Mouse (Mus musculus): ENCODE results near the gene Thrap3. TPM values are rescaled to one million over a fixed set of nuclear protein-coding genes. Genes with fewer than 3 reads are reported as not detected.

The Thrap3 gene
- polyA plus RNA-seq, 1 experiment from 2014 or later: 107 TPM

- no peaks in the 10 kb centered on the region for H3K4me1 ChIP-seq (ENCODE audit: control insufficient read depth, insufficient read depth, low read depth, low read length)
- no peaks in the 10 kb centered on the region for H3K9me3 ChIP-seq (ENCODE audit: control insufficient read depth, low read length)
- 56% methylated on average over 5 of the region's 5 CpGs for WGBS
- H3K4me3 ChIP-seq (ENCODE audit: low read length): no peak overlapping the region
- H3K4me2 ChIP-seq (ENCODE audit: low read length): no peak overlapping the region
- 0 out of 2 replicates have a peak, but pooled peaks have one; percentile 27 for ATAC-seq
- H3K27me3 ChIP-seq (replicated peaks; ENCODE audit: control insufficient read depth, insufficient read depth, low read length): no peaks in the 10 kb centered on the region
- no peak overlapping the region for H3K9ac ChIP-seq (ENCODE audit: low read depth, low read length)
- no peak overlapping the region for H3K27ac ChIP-seq (ENCODE audit: low read depth, low read length)
- H3K36me3 ChIP-seq (ENCODE audit: control insufficient read depth, insufficient read depth, low read length): peaks cover 56% of the 10 kb centered on the region
Measured at GRCm38 (mm10) chr4:126237721-126238242, 35.2 kb upstream of the Thrap3 start.

- Histone ChIP-seq H3K4me3 (ENCODE audit: low read length) (no peak overlapping the region), H3K9me3 (ENCODE audit: control insufficient read depth, low read length) (no peaks in the 10 kb centered on the region), H3K36me3 (ENCODE audit: control insufficient read depth, insufficient read depth, low read length) (peaks cover 62% of the 10 kb centered on the region), H3K4me1 (ENCODE audit: control insufficient read depth, insufficient read depth, low read depth, low read length) (no peaks in the 10 kb centered on the region), H3K27ac (ENCODE audit: low read depth, low read length) (no peak overlapping the region), H3K9ac (ENCODE audit: low read depth, low read length) (no peak overlapping the region), H3K4me2 (ENCODE audit: low read length) (no peak overlapping the region), H3K27me3 (replicated peaks; ENCODE audit: control insufficient read depth, insufficient read depth, low read length) (no peaks in the 10 kb centered on the region)
- ATAC-seq: no peak
- WGBS: 51% methylated on average over 59 of the region's 63 CpGs
Measured at GRCm38 (mm10) chr4:126236467-126237280, 34.1 kb upstream of the Thrap3 start.

GRCm38 (mm10) chr4:126235191-126235590, 32.6 kb upstream of the Thrap3 start:
- Histone ChIP-seq H3K36me3 (ENCODE audit: control insufficient read depth, insufficient read depth, low read length) (peaks cover 57% of the 10 kb centered on the region), H3K27ac (ENCODE audit: low read depth, low read length) (no peak overlapping the region), H3K9ac (ENCODE audit: low read depth, low read length) (no peak overlapping the region), H3K4me3 (ENCODE audit: low read length) (no peak overlapping the region), H3K9me3 (ENCODE audit: control insufficient read depth, low read length) (no peaks in the 10 kb centered on the region), H3K27me3 (replicated peaks; ENCODE audit: control insufficient read depth, insufficient read depth, low read length) (no peaks in the 10 kb centered on the region), H3K4me2 (ENCODE audit: low read length) (no peak overlapping the region), H3K4me1 (ENCODE audit: control insufficient read depth, insufficient read depth, low read depth, low read length) (no peaks in the 10 kb centered on the region)
- WGBS: 94% methylated on average over 10 of the region's 10 CpGs
- no peak for ATAC-seq

GRCm38 (mm10) chr4:126234496-126235175, 32.1 kb upstream of the Thrap3 start:
- no peak overlapping the region for H3K27ac ChIP-seq (ENCODE audit: low read depth, low read length)
- H3K27me3 ChIP-seq (replicated peaks; ENCODE audit: control insufficient read depth, insufficient read depth, low read length): no peaks in the 10 kb centered on the region
- peaks cover 51% of the 10 kb centered on the region for H3K36me3 ChIP-seq (ENCODE audit: control insufficient read depth, insufficient read depth, low read length)
- H3K9me3 ChIP-seq (ENCODE audit: control insufficient read depth, low read length): no peaks in the 10 kb centered on the region
- H3K9ac ChIP-seq (ENCODE audit: low read depth, low read length): no peak overlapping the region
- H3K4me2 ChIP-seq (ENCODE audit: low read length): no peak overlapping the region
- ATAC-seq: no peak
- 85% methylated on average over 18 of the region's 18 CpGs for WGBS
- no peak overlapping the region for H3K4me3 ChIP-seq (ENCODE audit: low read length)
- H3K4me1 ChIP-seq (ENCODE audit: control insufficient read depth, insufficient read depth, low read depth, low read length): no peaks in the 10 kb centered on the region

- Histone ChIP-seq H3K4me1 (ENCODE audit: control insufficient read depth, insufficient read depth, low read depth, low read length) (no peaks in the 10 kb centered on the region), H3K9me3 (ENCODE audit: control insufficient read depth, low read length) (no peaks in the 10 kb centered on the region), H3K4me2 (ENCODE audit: low read length) (no peak overlapping the region), H3K27ac (ENCODE audit: low read depth, low read length) (no peak overlapping the region), H3K27me3 (replicated peaks; ENCODE audit: control insufficient read depth, insufficient read depth, low read length) (no peaks in the 10 kb centered on the region), H3K4me3 (ENCODE audit: low read length) (no peak overlapping the region), H3K36me3 (ENCODE audit: control insufficient read depth, insufficient read depth, low read length) (peaks cover 51% of the 10 kb centered on the region), H3K9ac (ENCODE audit: low read depth, low read length) (no peak overlapping the region)
- WGBS: 91% methylated on average over 29 of the region's 29 CpGs
- ATAC-seq: no peak
Measured at GRCm38 (mm10) chr4:126233676-126234308, 31.2 kb upstream of the Thrap3 start.

- no peak for ATAC-seq
- H3K36me3 ChIP-seq (ENCODE audit: control insufficient read depth, insufficient read depth, low read length): peaks cover 35% of the 10 kb centered on the region
- H3K9me3 ChIP-seq (ENCODE audit: control insufficient read depth, low read length): no peaks in the 10 kb centered on the region
- no peaks in the 10 kb centered on the region for H3K27me3 ChIP-seq (replicated peaks; ENCODE audit: control insufficient read depth, insufficient read depth, low read length)
- no peak overlapping the region for H3K9ac ChIP-seq (ENCODE audit: low read depth, low read length)
- H3K4me3 ChIP-seq (ENCODE audit: low read length): no peak overlapping the region
- H3K4me2 ChIP-seq (ENCODE audit: low read length): no peak overlapping the region
- H3K27ac ChIP-seq (ENCODE audit: low read depth, low read length): 0 out of 2 replicates have a peak overlapping the region, but pooled peaks have one; percentile 6
- WGBS: 60% methylated on average over 7 of the region's 7 CpGs
- peaks cover 6% of the 10 kb centered on the region for H3K4me1 ChIP-seq (ENCODE audit: control insufficient read depth, insufficient read depth, low read depth, low read length)
Measured at GRCm38 (mm10) chr4:126229900-126230299, 27.3 kb upstream of the Thrap3 start.

GRCm38 (mm10) chr4:126228144-126228543, 25.6 kb upstream of the Thrap3 start:
- Histone ChIP-seq H3K9me3 (ENCODE audit: control insufficient read depth, low read length) (no peaks in the 10 kb centered on the region), H3K4me1 (ENCODE audit: control insufficient read depth, insufficient read depth, low read depth, low read length) (peaks cover 6% of the 10 kb centered on the region), H3K4me2 (ENCODE audit: low read length) (no peak overlapping the region), H3K27me3 (replicated peaks; ENCODE audit: control insufficient read depth, insufficient read depth, low read length) (no peaks in the 10 kb centered on the region), H3K9ac (ENCODE audit: low read depth, low read length) (no peak overlapping the region), H3K4me3 (ENCODE audit: low read length) (no peak overlapping the region), H3K36me3 (ENCODE audit: control insufficient read depth, insufficient read depth, low read length) (peaks cover 19% of the 10 kb centered on the region), H3K27ac (ENCODE audit: low read depth, low read length) (no peak overlapping the region)
- no peak for ATAC-seq
- 16% methylated on average over 5 of the region's 5 CpGs for WGBS

- Histone ChIP-seq H3K27ac (ENCODE audit: low read depth, low read length) (peak overlapping the region; percentile 34), H3K9ac (ENCODE audit: low read depth, low read length) (peak overlapping the region; percentile 53; the same call in 1 of the 2 replicates), H3K27me3 (replicated peaks; ENCODE audit: control insufficient read depth, insufficient read depth, low read length) (no peaks in the 10 kb centered on the region), H3K9me3 (ENCODE audit: control insufficient read depth, low read length) (no peaks in the 10 kb centered on the region), H3K4me2 (ENCODE audit: low read length) (peak overlapping the region; percentile 64), H3K4me3 (ENCODE audit: low read length) (peak overlapping the region; percentile 30), H3K36me3 (ENCODE audit: control insufficient read depth, insufficient read depth, low read length) (peaks cover 10% of the 10 kb centered on the region), H3K4me1 (ENCODE audit: control insufficient read depth, insufficient read depth, low read depth, low read length) (peaks cover 6% of the 10 kb centered on the region)
- 4% methylated on average over 18 of the region's 18 CpGs for WGBS
- peak; percentile 79 for ATAC-seq
Measured at GRCm38 (mm10) chr4:126227077-126227761, 24.7 kb upstream of the Thrap3 start.

All from hindbrain, embryonic 16.5 days (tissue).